Mouse (Mus musculus): ENCODE data around the gene Brd2. TPM values are rescaled to one million over a fixed set of nuclear protein-coding genes. Genes with fewer than 3 reads are reported as not detected.

The Brd2 gene
- polyA plus RNA-seq, 1 experiment = 257 TPM

GRCm38 (mm10) chr17:34068864-34069263 lies 53.6 kb downstream of the Brd2 start:
- Histone ChIP-seq H3K4me3 (ENCODE audit: control insufficient read depth, insufficient read depth, low read length) (no peak overlapping the region), H3K36me3 (ENCODE audit: control insufficient read depth, insufficient read depth, low read length) (no peaks in the 10 kb centered on the region), H3K27me3 (ENCODE audit: control insufficient read depth, insufficient read depth, low read length) (no peaks in the 10 kb centered on the region), H3K27ac (ENCODE audit: control insufficient read depth, insufficient read depth, low read length) (no peak overlapping the region), H3K4me1 (replicated peaks; ENCODE audit: control insufficient read depth, insufficient read depth, low read length) (peaks cover 7% of the 10 kb centered on the region)
- DNase-seq = no peak
- TF ChIP-seq CTCF (IDR thresholded peaks at IDR 0.05; ENCODE audit: borderline replicate concordance, control insufficient read depth, extremely low read depth, insufficient read depth, low read length, poor library complexity) = no peak
- TF ChIP-seq POLR2A (IDR thresholded peaks at IDR 0.05; ENCODE audit: control insufficient read depth, extremely low read depth, insufficient read depth, low read length, poor library complexity) = no peak
- WGBS = 45% methylated on average over 3 of the region's 3 CpGs

Other genes with a start within 250 kb of the Brd2 start
- gene Gm7029, start 248.8 kb downstream of the Brd2 start, polyA plus RNA-seq (2012; rRNA removed) = 3.0 TPM in 1 of 2 replicates, not detected in the other
- 57.3 and 70.8 TPM in 2 replicates for gene Kifc1, start 232.0 kb downstream of the Brd2 start, polyA plus RNA-seq (2012; rRNA removed)
- 0.69 and 1.0 TPM in 2 replicates for gene Platr17, start 217.5 kb downstream of the Brd2 start, polyA plus RNA-seq (2012; rRNA removed)
- gene Daxx, start 213.2 kb downstream of the Brd2 start, polyA plus RNA-seq (2012; rRNA removed) = 116 and 129 TPM in 2 replicates
- gene Tapbp, start 206.7 kb downstream of the Brd2 start, polyA plus RNA-seq (2012; rRNA removed) = 201 and 248 TPM in 2 replicates
- gene Zbtb22, start 206.7 kb downstream of the Brd2 start, polyA plus RNA-seq (2012; rRNA removed) = 119 and 120 TPM in 2 replicates
- gene Rgl2, start 193.1 kb downstream of the Brd2 start, polyA plus RNA-seq (2012; rRNA removed) = 528 and 541 TPM in 2 replicates
- gene Pfdn6, start 182.3 kb downstream of the Brd2 start, polyA plus RNA-seq (2012; rRNA removed) = 29.8 and 35.1 TPM in 2 replicates
- gene Wdr46, start 182.0 kb downstream of the Brd2 start, polyA plus RNA-seq (2012; rRNA removed) = 35.4 and 38.1 TPM in 2 replicates
- 25.6 and 25.8 TPM in 2 replicates for gene B3galt4, start 171.1 kb downstream of the Brd2 start, polyA plus RNA-seq (2012; rRNA removed)
- 127 and 142 TPM in 2 replicates for gene Vps52, start 166.8 kb downstream of the Brd2 start, polyA plus RNA-seq (2012; rRNA removed)
- gene Rps18, start 166.6 kb downstream of the Brd2 start, polyA plus RNA-seq (2012; rRNA removed) = 584 and 593 TPM in 2 replicates
- gene H2-K1, start 122.3 kb downstream of the Brd2 start, polyA plus RNA-seq (2012; rRNA removed) = 3,482 and 5,138 TPM in 2 replicates
- gene Ring1, start 98.0 kb downstream of the Brd2 start, polyA plus RNA-seq (2012; rRNA removed) = 38.4 and 40.7 TPM in 2 replicates
- 127 and 141 TPM in 2 replicates for gene H2-Ke6, start 94.6 kb downstream of the Brd2 start, polyA plus RNA-seq (2012; rRNA removed)
- 187 and 195 TPM in 2 replicates for gene Slc39a7, start 91.0 kb downstream of the Brd2 start, polyA plus RNA-seq (2012; rRNA removed)
- gene Rxrb, start 90.8 kb downstream of the Brd2 start, polyA plus RNA-seq (2012; rRNA removed) = 143 and 164 TPM in 2 replicates
- 8.5 and 11.8 TPM in 2 replicates for gene Col11a2, start 83.2 kb downstream of the Brd2 start, polyA plus RNA-seq (2012; rRNA removed)
- gene H2-Oa, start 30.3 kb downstream of the Brd2 start, polyA plus RNA-seq (2012; rRNA removed) = 122 and 154 TPM in 2 replicates
- gene H2-DMa, start 3.1 kb downstream of the Brd2 start, polyA plus RNA-seq (2012; rRNA removed) = 141 and 177 TPM in 2 replicates
- 119 and 123 TPM in 2 replicates for gene H2-DMb2, start 20.7 kb upstream of the Brd2 start, polyA plus RNA-seq (2012; rRNA removed)
- gene H2-DMb1, start 30.4 kb upstream of the Brd2 start, polyA plus RNA-seq (2012; rRNA removed) = 130 and 197 TPM in 2 replicates
- gene Tap1, start 64.9 kb upstream of the Brd2 start, polyA plus RNA-seq (2012; rRNA removed) = 197 and 202 TPM in 2 replicates
- 288 and 334 TPM in 2 replicates for gene Psmb9, start 65.1 kb upstream of the Brd2 start, polyA plus RNA-seq (2012; rRNA removed)
- 656 and 705 TPM in 2 replicates for gene Psmb8, start 75.1 kb upstream of the Brd2 start, polyA plus RNA-seq (2012; rRNA removed)
- 231 and 232 TPM in 2 replicates for gene Tap2, start 80.9 kb upstream of the Brd2 start, polyA plus RNA-seq (2012; rRNA removed)
- gene H2-Ob, start 116.3 kb upstream of the Brd2 start, polyA plus RNA-seq (2012; rRNA removed) = 30.1 and 37.5 TPM in 2 replicates
- gene H2-Ab1, start 135.1 kb upstream of the Brd2 start, polyA plus RNA-seq (2012; rRNA removed) = 2,799 and 4,004 TPM in 2 replicates
- 1,027 and 1,363 TPM in 2 replicates for gene H2-Aa, start 165.2 kb upstream of the Brd2 start, polyA plus RNA-seq (2012; rRNA removed)
- gene H2-Eb1, start 183.2 kb upstream of the Brd2 start, polyA plus RNA-seq (2012; rRNA removed) = 492 and 666 TPM in 2 replicates
- 7.6 and 10.0 TPM in 2 replicates for gene H2-Eb2, start 203.0 kb upstream of the Brd2 start, polyA plus RNA-seq (2012; rRNA removed)
- gene Btnl2, start 232.2 kb upstream of the Brd2 start, polyA plus RNA-seq (2012; rRNA removed) = 1.3 and 1.4 TPM in 2 replicates

All from thymus, adult 2 months (tissue).